Mouse (Mus musculus): ENCODE measurements at regions not wholly inside any gene's neighbourhood (a gene's known extent, or its start where the extent isn't known, plus 50 kb on each side); places are given as distances from the start of the nearest gene placed in this dataset.

DNA sequence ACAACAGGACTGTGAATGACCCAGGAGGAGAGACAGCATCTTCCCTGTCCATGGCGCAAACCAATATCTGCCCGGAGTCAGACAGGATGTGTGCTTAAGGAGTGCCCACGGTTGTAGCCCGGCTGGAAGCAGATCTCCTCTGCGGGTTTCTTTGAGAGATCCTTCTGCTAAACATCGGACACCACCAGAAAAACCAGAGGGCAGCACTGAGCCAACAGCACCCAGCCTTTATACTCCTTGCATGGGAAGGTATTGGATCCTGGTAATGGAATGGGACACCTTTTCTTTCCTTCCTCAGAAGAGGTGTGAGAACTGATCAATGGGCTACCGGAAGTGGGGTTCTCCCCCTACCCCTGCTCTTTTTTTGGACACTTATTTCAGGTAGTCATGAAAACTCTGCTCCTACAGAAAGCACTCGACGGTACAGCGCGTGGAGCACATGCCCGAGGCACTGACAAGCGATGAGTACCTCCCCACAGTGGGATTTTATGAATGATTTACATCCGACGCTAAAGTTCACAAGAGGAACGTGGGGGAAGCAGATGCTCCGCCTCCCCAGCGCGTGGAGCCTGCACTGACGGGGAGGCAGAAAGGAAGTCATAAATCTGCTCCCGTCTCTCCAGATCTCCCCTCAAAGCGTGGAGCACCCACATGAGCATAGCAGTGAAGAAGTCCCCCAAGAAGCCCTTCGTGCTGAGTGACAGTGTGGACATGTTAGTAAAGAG is 278.9 kb downstream of the Vrk1 start:
- DNase-seq (ENCODE audit: low spot score), result no peak
- WGBS, result 81% methylated on average over 23 of the region's 23 CpGs
- H3K9me3 ChIP-seq, result no peaks in the 10 kb centered on the region
- no peak overlapping the region for H3K4me3 ChIP-seq
- no peaks in the 10 kb centered on the region for H3K36me3 ChIP-seq (replicated peaks)
- H3K27ac ChIP-seq (replicated peaks), result no peak overlapping the region
- no peaks in the 10 kb centered on the region for H3K4me1 ChIP-seq
- no peaks in the 10 kb centered on the region for H3K27me3 ChIP-seq (replicated peaks; ENCODE audit: low read depth, poor library complexity, severe bottlenecking)

DNA sequence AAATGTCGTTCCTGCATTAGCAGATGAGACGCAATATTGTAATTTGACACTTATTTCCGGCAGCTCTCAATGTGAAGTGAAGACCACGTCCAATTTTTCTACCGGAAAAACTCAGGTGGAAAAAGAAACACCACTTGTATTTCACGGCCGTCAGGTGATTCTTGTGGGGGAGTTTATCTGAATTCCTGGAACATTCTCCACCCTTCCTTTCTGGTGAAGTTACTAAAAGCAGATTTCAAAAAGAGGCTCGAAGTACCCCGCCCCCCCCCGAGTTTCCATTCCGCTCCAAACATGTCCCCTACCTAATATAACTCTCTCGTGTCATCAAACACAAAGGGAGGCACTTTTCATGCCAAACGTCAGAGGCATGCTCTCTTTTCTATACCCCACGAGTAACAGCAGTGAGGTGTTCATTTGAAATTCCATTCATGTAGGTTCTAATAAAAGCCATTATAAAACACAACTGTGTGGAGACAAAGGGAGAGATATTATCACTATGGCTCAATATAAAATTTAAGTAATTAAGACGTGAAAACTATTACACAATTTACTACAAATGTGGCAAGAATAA is 281.5 kb downstream of the Vrk1 start:
- Histone ChIP-seq H3K36me3 (replicated peaks) (no peaks in the 10 kb centered on the region), H3K27me3 (replicated peaks; ENCODE audit: low read depth, poor library complexity, severe bottlenecking) (no peaks in the 10 kb centered on the region), H3K4me3 (no peak overlapping the region), H3K9me3 (no peaks in the 10 kb centered on the region), H3K27ac (replicated peaks) (no peak overlapping the region), H3K4me1 (no peaks in the 10 kb centered on the region)
- WGBS, result 78% methylated on average over 15 of the region's 15 CpGs
- DNase-seq (ENCODE audit: low spot score), result no peak

DNA sequence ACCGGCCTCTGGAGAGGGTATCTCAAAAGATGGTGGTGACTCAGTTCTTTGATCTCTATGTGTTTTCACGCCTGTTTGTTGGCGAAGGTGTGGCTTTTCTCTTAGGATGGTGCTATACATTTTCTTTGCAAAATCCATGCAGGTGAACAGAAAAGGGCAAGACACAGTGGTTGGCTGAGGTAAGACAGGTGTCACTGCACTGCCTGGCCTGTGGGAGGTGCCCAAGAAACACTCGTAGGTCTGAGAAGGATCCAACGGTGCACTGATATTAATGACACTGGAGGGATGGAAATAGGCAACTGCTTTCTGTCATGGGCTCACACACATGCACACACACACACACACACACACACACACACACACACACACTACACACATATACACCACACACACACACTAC is 283.1 kb downstream of the Vrk1 start:
- no peak for DNase-seq (ENCODE audit: low spot score)
- Histone ChIP-seq H3K4me3 (no peak overlapping the region), H3K27ac (replicated peaks) (no peak overlapping the region), H3K9me3 (no peaks in the 10 kb centered on the region), H3K27me3 (replicated peaks; ENCODE audit: low read depth, poor library complexity, severe bottlenecking) (no peaks in the 10 kb centered on the region), H3K4me1 (no peaks in the 10 kb centered on the region), H3K36me3 (replicated peaks) (no peaks in the 10 kb centered on the region)
- 78% methylated on average over 5 of the region's 5 CpGs for WGBS

DNA sequence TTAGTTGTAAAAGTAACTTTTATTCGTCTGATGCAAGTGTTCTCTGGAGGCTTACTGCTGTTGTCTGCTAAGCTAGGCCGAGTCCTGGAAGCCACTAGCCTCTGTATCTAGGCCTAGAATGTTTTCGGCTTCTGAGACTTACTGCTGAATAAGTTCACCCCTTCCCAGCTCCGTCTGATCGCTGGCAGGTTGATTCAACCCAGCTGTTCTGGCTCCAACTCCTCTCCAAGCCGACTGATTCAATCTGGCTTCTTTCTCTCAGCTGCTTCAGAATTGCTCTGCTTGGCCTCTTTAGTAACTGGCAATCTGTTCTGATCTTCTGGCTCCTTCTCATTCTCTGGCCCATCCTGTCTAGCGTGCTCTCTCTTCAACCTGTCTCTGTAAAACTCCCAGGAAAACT is 285.6 kb downstream of the Vrk1 start:
- no peak overlapping the region for H3K4me3 ChIP-seq
- peak; percentile 40 for DNase-seq (ENCODE audit: low spot score)
- no peak overlapping the region for H3K27ac ChIP-seq (replicated peaks)
- H3K4me1 ChIP-seq, result no peaks in the 10 kb centered on the region
- H3K27me3 ChIP-seq (replicated peaks; ENCODE audit: low read depth, poor library complexity, severe bottlenecking), result no peaks in the 10 kb centered on the region
- no peaks in the 10 kb centered on the region for H3K9me3 ChIP-seq
- H3K36me3 ChIP-seq (replicated peaks), result no peaks in the 10 kb centered on the region
- WGBS, result 60% methylated on average over 7 of the region's 7 CpGs

DNA sequence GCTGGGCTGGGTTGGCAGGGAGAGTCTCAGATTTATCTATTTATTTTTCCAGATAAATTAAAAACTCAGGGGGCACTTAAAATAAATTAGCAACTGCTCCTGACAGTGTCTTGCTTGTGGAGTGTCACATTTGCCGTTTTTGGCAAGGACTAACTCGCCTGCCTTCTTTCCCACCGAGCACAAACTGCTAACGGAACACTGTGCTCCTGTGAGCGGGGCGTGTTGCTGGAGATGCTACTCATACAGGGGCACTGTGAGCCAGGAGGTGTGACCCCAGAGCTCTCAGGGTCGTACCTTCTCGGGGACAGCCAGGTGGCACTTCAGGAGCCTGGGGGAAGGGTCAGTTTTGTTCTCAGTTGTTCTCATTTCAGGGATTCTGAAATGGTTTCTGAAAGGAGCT is 292.6 kb downstream of the Vrk1 start:
- H3K36me3 ChIP-seq (replicated peaks), result no peaks in the 10 kb centered on the region
- H3K27ac ChIP-seq (replicated peaks), result no peak overlapping the region
- H3K4me3 ChIP-seq, result no peak overlapping the region
- 68% methylated on average over 8 of the region's 8 CpGs for WGBS
- no peaks in the 10 kb centered on the region for H3K4me1 ChIP-seq
- H3K27me3 ChIP-seq (replicated peaks; ENCODE audit: low read depth, poor library complexity, severe bottlenecking), result peaks cover 13% of the 10 kb centered on the region
- no peak for DNase-seq (ENCODE audit: low spot score)
- H3K9me3 ChIP-seq, result no peaks in the 10 kb centered on the region

DNA sequence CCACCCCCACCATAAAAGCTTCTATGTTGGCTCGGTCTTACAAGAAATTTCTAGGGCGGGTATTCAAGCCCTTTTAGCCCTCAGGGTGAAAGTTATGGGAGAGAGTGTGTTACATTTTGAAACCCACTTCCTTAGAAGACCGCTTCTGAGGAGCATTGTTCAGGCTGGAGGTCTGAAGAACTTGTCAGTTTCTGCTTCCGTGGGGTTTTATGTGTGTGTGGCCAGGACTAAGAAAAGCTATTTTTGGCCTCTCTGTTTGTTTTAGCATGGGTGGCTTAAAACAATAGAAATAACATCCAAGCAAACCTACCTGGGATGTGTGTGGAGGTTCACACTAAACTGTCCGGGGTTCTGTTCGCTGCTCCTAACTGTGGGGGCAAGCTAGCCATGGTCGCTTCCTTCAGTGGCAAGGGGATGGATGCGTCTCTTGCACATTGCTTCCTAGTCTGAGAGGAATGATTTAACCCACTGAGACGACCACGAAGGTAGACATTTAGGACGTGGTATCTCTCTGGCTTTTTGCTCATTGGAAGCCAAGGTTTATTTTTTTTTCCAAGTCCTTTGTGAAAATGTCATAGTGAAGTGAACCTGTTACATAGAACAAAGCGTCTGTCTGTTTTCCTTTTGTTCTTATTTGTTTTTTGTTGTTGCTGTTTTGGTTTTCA is 298.4 kb downstream of the Vrk1 start:
- Histone ChIP-seq H3K27me3 (replicated peaks; ENCODE audit: low read depth, poor library complexity, severe bottlenecking) (peaks cover 60% of the 10 kb centered on the region), H3K4me1 (peaks cover 38% of the 10 kb centered on the region), H3K36me3 (replicated peaks) (no peaks in the 10 kb centered on the region), H3K9me3 (no peaks in the 10 kb centered on the region), H3K27ac (replicated peaks) (no peak overlapping the region), H3K4me3 (no peak overlapping the region)
- 69% methylated on average over 12 of the region's 12 CpGs for WGBS
- DNase-seq (ENCODE audit: low spot score), result no peak

DNA sequence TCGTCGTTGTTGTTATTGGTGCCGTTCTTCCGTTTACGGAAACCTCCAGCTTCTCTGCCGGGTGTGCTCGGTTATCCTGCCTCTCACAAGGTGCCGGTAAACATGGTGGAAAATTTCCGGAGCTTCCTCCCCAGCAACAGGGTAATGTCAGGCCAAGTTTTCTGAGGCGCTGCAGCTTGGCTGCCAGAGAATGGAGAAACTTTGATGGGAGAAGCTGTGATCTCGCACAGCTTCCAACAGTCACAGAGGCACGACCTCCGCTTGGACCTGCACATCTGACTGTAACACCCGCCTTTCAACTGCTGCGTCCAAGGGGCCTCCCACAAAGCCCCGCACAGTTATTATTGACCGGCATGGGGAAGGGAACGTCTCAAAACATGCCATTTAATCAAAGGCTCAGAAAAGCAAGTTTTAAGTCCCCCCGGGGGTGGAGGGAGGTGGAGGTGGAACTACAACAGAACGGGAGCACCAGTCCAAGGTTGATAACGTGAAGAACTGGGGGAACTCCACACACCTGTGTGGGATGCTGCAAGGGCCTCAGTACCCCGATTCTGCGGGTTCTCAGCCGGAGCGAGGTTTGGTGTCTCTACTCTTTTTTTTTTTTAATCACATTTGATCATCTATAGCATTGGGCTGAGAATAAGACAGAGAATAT is 299.1 kb downstream of the Vrk1 start:
- Histone ChIP-seq H3K27ac (replicated peaks) (no peak overlapping the region), H3K9me3 (no peaks in the 10 kb centered on the region), H3K4me3 (no peak overlapping the region), H3K36me3 (replicated peaks) (no peaks in the 10 kb centered on the region), H3K27me3 (replicated peaks; ENCODE audit: low read depth, poor library complexity, severe bottlenecking) (peaks cover 66% of the 10 kb centered on the region), H3K4me1 (peaks cover 38% of the 10 kb centered on the region)
- no peak for DNase-seq (ENCODE audit: low spot score)
- 77% methylated on average over 25 of the region's 25 CpGs for whole genome bisulfite sequencing

DNA sequence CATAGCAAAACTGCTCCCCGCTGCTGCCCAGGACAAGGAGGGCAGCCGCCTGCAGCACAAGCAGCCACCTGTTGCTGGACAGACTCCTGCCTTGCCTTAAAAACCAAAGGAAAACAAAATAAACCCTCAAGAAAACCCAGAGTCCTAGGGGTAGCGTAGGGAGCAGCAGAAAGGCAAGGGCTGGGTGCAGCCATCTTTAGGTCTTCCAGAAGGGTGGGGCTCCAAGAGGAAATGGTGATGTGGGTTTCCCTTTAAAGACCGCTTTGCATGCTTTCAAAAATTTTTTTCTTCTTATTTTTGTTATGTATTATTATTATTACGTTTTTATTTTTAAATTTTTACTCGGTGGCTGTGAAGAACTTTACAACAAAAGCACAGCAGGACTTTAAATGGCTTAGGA is 300.1 kb downstream of the Vrk1 start:
- 26% methylated on average over 6 of the region's 6 CpGs for WGBS
- Histone ChIP-seq H3K27me3 (replicated peaks; ENCODE audit: low read depth, poor library complexity, severe bottlenecking) (peaks cover 66% of the 10 kb centered on the region), H3K36me3 (replicated peaks) (no peaks in the 10 kb centered on the region), H3K9me3 (no peaks in the 10 kb centered on the region), H3K4me1 (peaks cover 40% of the 10 kb centered on the region), H3K4me3 (peak overlapping the region; percentile 61), H3K27ac (replicated peaks) (no peak overlapping the region)
- DNase-seq (ENCODE audit: low spot score), result no peak

DNA sequence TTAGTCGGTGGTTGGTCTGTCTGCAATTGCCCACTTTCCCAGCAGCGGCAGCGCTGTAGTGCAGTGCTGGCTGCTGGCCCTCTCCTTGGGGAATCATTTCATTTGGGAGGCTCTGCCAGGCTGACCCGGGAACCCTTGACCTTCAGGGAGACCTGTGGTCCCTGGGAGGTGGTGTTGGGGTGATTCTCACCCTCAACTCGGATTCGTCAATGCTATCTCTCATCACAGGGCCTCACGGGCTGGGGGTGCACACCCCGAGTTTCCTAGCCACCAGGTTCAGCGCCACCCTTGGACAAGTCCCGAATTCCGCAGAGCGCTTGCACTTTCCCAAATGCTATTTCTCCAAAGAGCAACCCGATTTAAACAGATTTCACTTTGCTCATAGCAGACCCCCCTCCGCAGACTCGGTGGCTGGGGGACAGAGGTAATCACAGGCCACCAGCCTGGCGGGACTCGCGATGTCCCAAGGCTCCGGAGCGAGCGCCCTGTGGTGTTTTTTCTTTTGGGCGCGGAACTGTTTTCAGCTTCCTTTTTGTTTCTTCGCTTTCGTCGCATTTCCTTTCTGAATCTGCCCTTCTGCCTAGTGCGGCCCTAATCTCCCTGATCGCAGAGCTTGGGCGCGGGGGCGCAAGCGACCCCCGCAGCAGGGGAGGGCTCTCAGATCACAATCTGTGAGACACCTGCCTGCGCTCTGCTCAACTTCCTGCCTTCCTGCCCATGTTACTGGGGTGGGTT is 300.7 kb downstream of the Vrk1 start:
- H3K4me1 ChIP-seq, result peaks cover 43% of the 10 kb centered on the region
- peaks cover 66% of the 10 kb centered on the region for H3K27me3 ChIP-seq (replicated peaks; ENCODE audit: low read depth, poor library complexity, severe bottlenecking)
- no peaks in the 10 kb centered on the region for H3K9me3 ChIP-seq
- no peaks in the 10 kb centered on the region for H3K36me3 ChIP-seq (replicated peaks)
- peak; percentile 45 for DNase-seq (ENCODE audit: low spot score)
- H3K27ac ChIP-seq (replicated peaks), result peak overlapping the region; percentile 76
- WGBS, result under 1% methylated on average over 34 of the region's 34 CpGs
- H3K4me3 ChIP-seq, result peak overlapping the region; percentile 61

DNA sequence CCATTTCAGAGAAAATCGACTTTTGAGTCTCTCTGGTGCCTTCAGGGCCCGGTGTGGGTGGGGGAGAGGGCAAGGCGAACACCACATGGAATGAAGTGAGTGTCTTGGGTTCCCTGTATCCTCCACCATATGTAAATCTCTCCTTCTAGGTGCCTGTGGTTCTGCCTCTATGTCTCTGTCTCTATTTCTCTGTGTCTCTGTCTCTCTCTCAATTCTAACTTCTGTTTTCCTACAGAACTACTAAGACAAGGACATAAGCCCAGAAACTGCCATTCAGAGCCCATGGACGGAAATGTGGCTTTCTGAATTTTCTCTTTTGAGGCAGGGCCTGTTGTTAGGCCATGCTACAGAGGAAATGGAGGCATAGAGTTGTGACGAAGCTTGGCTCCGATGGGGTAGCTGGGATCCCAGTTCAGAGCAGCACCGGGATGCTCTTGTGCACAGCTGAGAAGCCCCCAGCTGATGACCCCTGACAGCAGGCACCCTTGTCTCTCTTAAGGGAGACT is 301.3 kb downstream of the Vrk1 start:
- no peaks in the 10 kb centered on the region for H3K9me3 ChIP-seq
- H3K27ac ChIP-seq (replicated peaks), result peak overlapping the region; percentile 76
- peak overlapping the region; percentile 61 for H3K4me3 ChIP-seq
- no peak for DNase-seq (ENCODE audit: low spot score)
- H3K4me1 ChIP-seq, result peaks cover 43% of the 10 kb centered on the region
- H3K36me3 ChIP-seq (replicated peaks), result no peaks in the 10 kb centered on the region
- H3K27me3 ChIP-seq (replicated peaks; ENCODE audit: low read depth, poor library complexity, severe bottlenecking), result peaks cover 66% of the 10 kb centered on the region
- 41% methylated on average over 7 of the region's 7 CpGs for WGBS

DNA sequence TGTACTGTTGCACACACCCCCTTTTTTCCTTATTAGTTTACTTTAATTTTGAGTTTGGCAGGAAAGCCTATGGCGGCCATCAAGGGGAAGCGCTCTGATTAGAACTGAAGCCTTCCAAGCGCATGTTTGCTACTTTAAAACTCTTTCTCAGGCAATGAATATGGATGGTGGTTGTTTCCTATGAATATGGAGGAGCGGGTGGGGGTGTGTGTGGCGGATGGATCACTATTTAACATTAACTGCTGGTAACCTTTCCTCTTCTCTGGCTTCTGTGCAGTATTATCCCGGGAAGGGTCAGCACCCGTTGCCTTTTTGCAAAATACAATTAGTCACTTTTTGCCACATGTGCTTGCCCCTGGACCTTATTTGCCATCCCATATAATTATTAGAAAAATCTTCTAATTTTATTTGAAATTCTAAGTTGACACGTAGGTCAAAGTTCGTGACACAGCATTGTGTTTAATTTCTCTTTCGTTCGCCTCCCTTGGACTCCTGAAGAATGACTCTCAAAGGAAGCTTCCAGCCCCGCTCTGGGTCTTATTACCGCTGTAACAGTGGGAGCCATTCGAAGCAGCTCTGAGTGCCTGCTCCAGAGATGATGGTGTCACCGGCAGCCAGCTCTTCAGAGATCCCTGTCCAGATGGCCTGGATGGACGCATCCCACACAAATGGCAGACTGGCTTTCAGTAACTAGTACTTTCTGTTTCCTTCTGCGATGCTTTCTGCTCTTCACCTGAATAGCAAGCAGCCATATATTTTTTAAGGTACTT is 302.0 kb downstream of the Vrk1 start:
- DNase-seq (ENCODE audit: low spot score), result peak; percentile 43
- H3K9me3 ChIP-seq, result no peaks in the 10 kb centered on the region
- H3K4me1 ChIP-seq, result peaks cover 43% of the 10 kb centered on the region
- H3K27ac ChIP-seq (replicated peaks), result no peak overlapping the region
- no peaks in the 10 kb centered on the region for H3K36me3 ChIP-seq (replicated peaks)
- WGBS, result 49% methylated on average over 17 of the region's 17 CpGs
- peaks cover 63% of the 10 kb centered on the region for H3K27me3 ChIP-seq (replicated peaks; ENCODE audit: low read depth, poor library complexity, severe bottlenecking)
- no peak overlapping the region for H3K4me3 ChIP-seq

Measured in embryonic facial prominence, embryonic 10.5 days (tissue).